Mouse (Mus musculus): ENCODE results near the gene Colgalt2.

DNA sequence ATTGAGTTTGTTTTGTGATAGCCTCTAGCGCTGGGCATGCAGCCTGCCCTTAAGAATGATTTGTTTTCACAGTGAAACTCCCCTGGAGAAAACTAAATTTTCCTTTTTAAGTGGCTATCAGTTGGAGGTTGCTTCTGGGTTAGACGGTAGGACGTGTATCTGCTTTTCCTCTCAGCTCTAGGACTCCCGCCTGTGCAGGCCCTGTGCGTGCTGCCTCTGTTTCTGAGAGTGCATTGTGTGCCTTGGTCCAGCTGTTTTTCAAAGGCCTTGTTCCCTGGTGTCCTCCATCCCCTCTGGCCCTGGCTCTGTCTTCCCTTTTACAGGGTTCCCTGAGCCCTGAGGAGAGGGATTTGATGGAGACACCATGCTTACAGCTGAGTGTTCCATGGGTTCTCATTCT, 58.0 kb downstream of the Colgalt2 start:
- TF ChIP-seq POLR2A (IDR thresholded peaks at IDR 0.05; ENCODE audit: control insufficient read depth, extremely low read depth, insufficient read depth, low read length, poor library complexity) (no peak), CTCF (IDR thresholded peaks at IDR 0.05; ENCODE audit: borderline replicate concordance, control insufficient read depth, extremely low read depth, insufficient read depth, low read length, poor library complexity) (no peak)

Data from thymus, adult 2 months (tissue).